Mouse (Mus musculus): ENCODE measurements at regions not wholly inside any gene's neighbourhood (a gene's known extent, or its start where the extent isn't known, plus 50 kb on each side); places are given as distances from the start of the nearest gene placed in this dataset.

DNA sequence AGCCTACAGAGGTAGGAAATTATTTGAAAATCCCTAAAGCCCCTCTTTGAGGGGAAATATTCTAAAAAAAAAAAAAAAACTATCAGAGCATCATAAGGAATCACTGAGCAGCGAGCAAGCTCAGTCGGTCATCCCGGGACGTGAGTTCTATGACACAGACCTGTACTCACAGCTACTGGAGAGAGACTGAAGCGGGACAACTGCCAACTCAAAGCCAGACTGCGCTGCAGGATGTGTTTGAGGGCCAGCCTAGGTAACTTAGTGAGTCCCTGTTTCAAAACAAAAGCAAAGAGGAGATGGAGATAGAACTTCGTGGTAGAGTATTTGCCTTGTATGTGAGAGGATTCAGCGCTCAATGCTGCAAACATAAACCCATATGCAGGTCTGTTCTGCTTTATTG, 439.1 kb downstream of the Rwdd3 start:
- TF ChIP-seq CTCF (IDR thresholded peaks at IDR 0.05; ENCODE audit: borderline replicate concordance, extremely low read depth, insufficient read depth, insufficient read length) (no peak), POLR2A (IDR thresholded peaks at IDR 0.05; ENCODE audit: borderline replicate concordance, extremely low read depth, insufficient read depth, insufficient read length, poor library complexity, severe bottlenecking) (no peak)
